Mouse (Mus musculus) hindbrain, postnatal 0 days (tissue): ENCODE results near the gene Cbx3. TPM values are rescaled to one million over a fixed set of nuclear protein-coding genes. Genes with fewer than 3 reads are reported as not detected.

Experiments
- ATAC-seq: fragments of 200-750 bp; cut with Nextera tagmentation; 2 replicates; pipeline ENCODE4 v1.8.0; 2017; ENCODE audit warnings: mild to moderate bottlenecking, moderate TSS enrichment, moderate library complexity
- DNase-seq: peaks from one replicate; pipeline ENCODE4 v3.0.0-alpha.2; 2015; ENCODE audit warnings: low spot score
- H3K27ac ChIP-seq: fragments of 300-500 bp; sonication (generic); 2 replicates; pipeline ENCODE4 v1.5.1; 2014; ENCODE audit warnings: mild to moderate bottlenecking
- H3K27me3 ChIP-seq: fragments of 300-500 bp; sonication (generic); 2 replicates; pipeline ENCODE4 v1.6.1; 2014; ENCODE audit warnings: low read length, mixed read lengths; ENCODE audit not compliant: insufficient read depth
- H3K36me3 ChIP-seq: fragments of 300-500 bp; sonication (generic); 2 replicates; pipeline ENCODE4 v1.6.1; 2014; ENCODE audit warnings: low read length, mixed read lengths; ENCODE audit not compliant: insufficient read depth
- H3K4me1 ChIP-seq: fragments of 300-500 bp; sonication (generic); 2 replicates; pipeline ENCODE4 v1.6.1; 2014; ENCODE audit warnings: antibody characterized with exemption, low read length, mixed read lengths; ENCODE audit not compliant: insufficient read depth
- H3K4me2 ChIP-seq: fragments of 300-500 bp; sonication (generic); 2 replicates; pipeline ENCODE4 v1.6.1; 2014; ENCODE audit warnings: low read depth, mild to moderate bottlenecking, low read length, moderate library complexity, mixed read lengths
- H3K4me3 ChIP-seq: fragments of 300-500 bp; sonication (generic); 2 replicates; pipeline ENCODE4 v1.5.1; 2014; ENCODE audit warnings: low read length
- H3K9ac ChIP-seq: fragments of 300-500 bp; sonication (generic); replicated peaks from 2 replicates; pipeline ENCODE4 v1.6.1; 2014; ENCODE audit warnings: mild to moderate bottlenecking, low read length, moderate library complexity, mixed read lengths
- H3K9me3 ChIP-seq: fragments of 300-500 bp; sonication (generic); 2 replicates; pipeline ENCODE4 v1.6.1; 2016; ENCODE audit warnings: low read length, mixed read lengths
- CTCF ChIP-seq: IDR thresholded peaks from 2 replicates; pipeline ENCODE4 v1.5.1; 2016; ENCODE audit warnings: antibody characterized with exemption, control low read depth, low read depth
- WGBS: fragments of 180-500 bp; shearing (Covaris S2); extraction: QIAGEN DNeasy Blood & Tissue Kit; methylation state at CpG from one replicate; pipeline ENCODE4 v1.1.7; 2014; 5-methylcytosine and 5-hydroxymethylcytosine counted together
- polyA plus RNA-seq: library from polyadenylated mRNA; unstranded; fragments of >200 nt; fragmentation: Nextera tagmentation; extraction: Ambion mirVana; gene quantifications from 2 replicates; pipeline ENCODE4 v1.2.1, GENCODE M21; 2015
- total RNA-seq: library from RNA; depleted of rRNA; stranded (reverse); fragments of >200 nt; gene quantifications from 2 replicates; pipeline ENCODE4 v1.2.3, GENCODE M21; 2014; rRNA removed

Gene Cbx3
- total RNA-seq (82.1 and 87.9 TPM in 2 replicates), polyA plus RNA-seq (463 and 522 TPM in 2 replicates)

GRCm38 (mm10) chr6:51470311-51471178, at the start of gene Cbx3:
TSS of gene Cbx3 (plus strand) at chr6:51470360.
- WGBS, result under 1% methylated on average over 89 of the region's 99 CpGs
- Histone ChIP-seq H3K4me1 (peaks cover 15% of the 10 kb centered on the region), H3K27ac (peak within 1 kb of the TSS; percentile 100), H3K9ac (peak within 1 kb of the TSS; percentile 100), H3K36me3 (peaks cover 14% of the 10 kb centered on the region), H3K4me3 (peak within 1 kb of the TSS; percentile 100), H3K9me3 (no peaks in the 10 kb centered on the region), H3K4me2 (peak within 1 kb of the TSS; percentile 74), H3K27me3 (no peaks in the 10 kb centered on the region)
- DNase-seq (peak; percentile 96), ATAC-seq (peak; percentile 86)
- no peak for TF ChIP-seq CTCF

- H3K4me3 ChIP-seq, result no peak overlapping the region
- no peaks in the 10 kb centered on the region for H3K36me3 ChIP-seq
- ATAC-seq, result no peak
- H3K4me2 ChIP-seq, result no peak overlapping the region
- 58% methylated on average over 11 of the region's 11 CpGs for WGBS
- TF ChIP-seq CTCF, result no peak
- no peak overlapping the region for H3K27ac ChIP-seq
- H3K9me3 ChIP-seq, result no peaks in the 10 kb centered on the region
- DNase-seq, result no peak
- no peaks in the 10 kb centered on the region for H3K4me1 ChIP-seq
- no peaks in the 10 kb centered on the region for H3K27me3 ChIP-seq
- no peak overlapping the region for H3K9ac ChIP-seq
These were observed 46.6 kb upstream of the Cbx3 start for GRCm38 (mm10) chr6:51423466-51424122.

- Histone ChIP-seq H3K36me3 (no peaks in the 10 kb centered on the region), H3K27me3 (no peaks in the 10 kb centered on the region), H3K9ac (no peak overlapping the region), H3K4me1 (no peaks in the 10 kb centered on the region), H3K4me3 (no peak overlapping the region), H3K4me2 (no peak overlapping the region), H3K9me3 (no peaks in the 10 kb centered on the region), H3K27ac (no peak overlapping the region)
- DNase-seq (no peak), ATAC-seq (no peak)
- no peak for TF ChIP-seq CTCF
- WGBS, result 94% methylated on average over 2 of the region's 2 CpGs
These were observed 45.6 kb upstream of the Cbx3 start for GRCm38 (mm10) chr6:51424537-51424936.

- under 1% methylated on average over 74 of the region's 74 CpGs for WGBS
- ATAC-seq, result peak; percentile 76
- Histone ChIP-seq H3K4me1 (no peaks in the 10 kb centered on the region), H3K36me3 (no peaks in the 10 kb centered on the region), H3K4me2 (peak within 1 kb of the TSS; percentile 71), H3K9me3 (no peaks in the 10 kb centered on the region), H3K27ac (no peak within 1 kb of the TSS), H3K27me3 (no peaks in the 10 kb centered on the region), H3K4me3 (peak within 1 kb of the TSS; percentile 50), H3K9ac (peak within 1 kb of the TSS; percentile 66)
- TF ChIP-seq CTCF, result no peak
- DNase-seq, result peak; percentile 52
These were observed 37.4 kb upstream of the Cbx3 start, which contains the start of gene Nfe2l3 for GRCm38 (mm10) chr6:51432535-51433397. TSS of gene Nfe2l3 (plus strand) at chr6:51432670.

- no peak for ATAC-seq
- no peak overlapping the region for H3K27ac ChIP-seq
- H3K4me1 ChIP-seq, result no peaks in the 10 kb centered on the region
- H3K9ac ChIP-seq, result peak overlapping the region; percentile 21
- no peaks in the 10 kb centered on the region for H3K36me3 ChIP-seq
- DNase-seq, result no peak
- peak overlapping the region; percentile 50 for H3K4me3 ChIP-seq
- H3K9me3 ChIP-seq, result no peaks in the 10 kb centered on the region
- H3K27me3 ChIP-seq, result no peaks in the 10 kb centered on the region
- H3K4me2 ChIP-seq, result peak overlapping the region; percentile 71
- WGBS, result 41% methylated on average over 7 of the region's 7 CpGs
- no peak for TF ChIP-seq CTCF
These were observed 35.9 kb upstream of the Cbx3 start for GRCm38 (mm10) chr6:51434270-51434669.

GRCm38 (mm10) chr6:51437665-51438064, 32.5 kb upstream of the Cbx3 start:
- no peak for TF ChIP-seq CTCF
- no peak overlapping the region for H3K4me2 ChIP-seq

More at GRCm38 (mm10) chr6:51437665-51438064, 32.5 kb upstream of the Cbx3 start:
- H3K4me3 ChIP-seq, result no peak overlapping the region
- WGBS, result 75% methylated on average over 4 of the region's 4 CpGs
- H3K9me3 ChIP-seq, result no peaks in the 10 kb centered on the region
- no peak for DNase-seq
- no peak for ATAC-seq
- H3K27me3 ChIP-seq, result no peaks in the 10 kb centered on the region
- H3K27ac ChIP-seq, result no peak overlapping the region
- no peaks in the 10 kb centered on the region for H3K4me1 ChIP-seq
- no peak overlapping the region for H3K9ac ChIP-seq
- no peaks in the 10 kb centered on the region for H3K36me3 ChIP-seq
